Mouse (Mus musculus): Measurements from ENCODE around the gene Fam43a. TPM values are rescaled to one million over a fixed set of nuclear protein-coding genes. Genes with fewer than 3 reads are reported as not detected.

Fam43a gene
- total and polyA plus RNA-seq, 2 experiments from 2014 or later: 17.1 to 40.6 TPM

DNA sequence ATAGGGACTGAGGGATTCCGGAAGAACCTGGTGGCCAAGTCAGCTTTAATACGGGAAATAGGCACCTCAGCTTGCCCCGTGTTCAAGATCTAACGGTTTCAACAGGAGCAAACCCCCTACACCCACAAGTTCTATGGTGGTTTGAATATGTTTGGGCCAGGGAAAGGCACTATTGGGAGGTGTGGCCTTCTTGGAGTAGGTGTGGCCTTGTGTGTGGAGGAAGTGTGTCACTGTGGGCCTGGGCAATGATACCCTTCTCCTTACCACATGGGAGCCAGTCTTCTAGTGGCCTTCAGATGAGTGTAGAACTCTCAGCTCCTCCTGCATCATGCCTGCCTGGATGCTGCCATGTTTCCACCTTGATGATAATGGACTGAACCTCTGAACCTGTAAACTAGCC lies 45.5 kb downstream of the Fam43a start:
- Histone ChIP-seq H3K4me1 (ENCODE audit: control insufficient read depth, insufficient read depth) (no peaks in the 10 kb centered on the region), H3K9me3 (replicated peaks; ENCODE audit: control insufficient read depth, low read length) (peaks cover 10% of the 10 kb centered on the region; the same call in 1 of the 2 replicates), H3K27me3 (ENCODE audit: control insufficient read depth, insufficient read depth, low read length) (no peaks in the 10 kb centered on the region), H3K4me3 (ENCODE audit: low read depth, low read length) (no peak overlapping the region), H3K36me3 (replicated peaks; ENCODE audit: control insufficient read depth, insufficient read depth, low read length) (no peaks in the 10 kb centered on the region), H3K4me2 (ENCODE audit: low read depth, low read length) (no peak overlapping the region), H3K9ac (replicated peaks; ENCODE audit: low read depth, low read length) (no peak overlapping the region), H3K27ac (ENCODE audit: low read depth) (no peak overlapping the region)
- ATAC-seq (ENCODE audit: insufficient read depth, low read depth) (no peak), DNase-seq (ENCODE audit: low spot score) (no peak)
- TF ChIP-seq EP300 (IDR thresholded peaks at IDR 0.05; ENCODE audit: low read depth): no peak
- 93% methylated on average over 4 of the region's 4 CpGs for WGBS

DNA sequence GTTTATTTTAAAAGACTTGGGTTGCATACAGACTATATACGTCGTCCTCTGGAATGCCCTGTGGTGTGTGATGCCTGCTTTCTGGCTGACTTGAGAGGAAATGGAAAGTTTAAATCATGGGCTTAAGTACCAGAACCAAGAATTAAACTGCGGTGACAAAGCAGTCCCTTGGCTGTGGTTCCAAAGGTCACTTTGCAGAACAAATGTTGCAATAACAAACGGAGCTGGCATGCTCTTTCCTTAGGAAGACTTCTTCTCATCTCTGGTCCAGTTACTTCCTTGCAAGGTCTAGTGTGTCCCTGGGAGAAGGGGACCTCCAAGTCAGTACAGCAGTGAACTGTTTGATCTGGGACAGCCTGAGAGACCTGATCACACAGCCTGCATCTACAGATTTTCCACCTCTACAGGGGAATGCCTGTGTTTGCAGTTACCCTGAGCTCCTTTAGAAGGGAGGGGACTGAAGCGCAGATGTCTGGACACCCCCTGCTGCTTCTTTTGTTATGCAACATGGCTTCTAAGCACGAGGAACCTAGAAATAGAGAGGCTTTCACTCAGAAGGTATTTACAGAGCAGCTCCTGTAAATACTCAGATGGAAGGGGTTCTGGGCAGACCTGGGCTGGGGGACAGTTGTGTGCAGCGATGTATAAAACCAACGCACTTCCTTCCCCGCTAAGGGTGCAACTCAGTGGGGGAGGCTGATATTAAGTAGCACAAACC lies 46.5 kb downstream of the Fam43a start:
- TF ChIP-seq EP300 (IDR thresholded peaks at IDR 0.05; ENCODE audit: low read depth): no peak
- TF ChIP-seq CTCF (IDR thresholded peaks at IDR 0.05; ENCODE audit: low read depth): no peak

GRCm38 (mm10) chr16:30646856-30647255 lies 47.3 kb downstream of the Fam43a start:
- Histone ChIP-seq H3K27me3 (ENCODE audit: control insufficient read depth, insufficient read depth, low read length) (no peaks in the 10 kb centered on the region), H3K4me1 (ENCODE audit: control insufficient read depth, insufficient read depth) (no peaks in the 10 kb centered on the region), H3K36me3 (replicated peaks; ENCODE audit: control insufficient read depth, insufficient read depth, low read length) (no peaks in the 10 kb centered on the region), H3K4me3 (ENCODE audit: low read depth, low read length) (no peak overlapping the region), H3K9me3 (replicated peaks; ENCODE audit: control insufficient read depth, low read length) (peaks cover 10% of the 10 kb centered on the region; the same call in 1 of the 2 replicates), H3K4me2 (ENCODE audit: low read depth, low read length) (no peak overlapping the region), H3K9ac (replicated peaks; ENCODE audit: low read depth, low read length) (no peak overlapping the region), H3K27ac (ENCODE audit: low read depth) (no peak overlapping the region)
- ATAC-seq (ENCODE audit: insufficient read depth, low read depth) (no peak), DNase-seq (ENCODE audit: low spot score) (no peak)
- 79% methylated on average over 3 of the region's 3 CpGs for whole genome bisulfite sequencing
- no peak for TF ChIP-seq EP300 (IDR thresholded peaks at IDR 0.05; ENCODE audit: low read depth)

More for the DNA sequence above, 46.5 kb downstream of the Fam43a start:
- DNase-seq (ENCODE audit: low spot score) (no peak), ATAC-seq (ENCODE audit: insufficient read depth, low read depth) (no peak)
- WGBS: 49% methylated on average over 9 of the region's 9 CpGs
- H3K4me2 ChIP-seq (ENCODE audit: low read depth, low read length): no peak overlapping the region
- no peaks in the 10 kb centered on the region for H3K27me3 ChIP-seq (ENCODE audit: control insufficient read depth, insufficient read depth, low read length)
- no peaks in the 10 kb centered on the region for H3K36me3 ChIP-seq (replicated peaks; ENCODE audit: control insufficient read depth, insufficient read depth, low read length)
- H3K9ac ChIP-seq (replicated peaks; ENCODE audit: low read depth, low read length): no peak overlapping the region
- H3K4me1 ChIP-seq (ENCODE audit: control insufficient read depth, insufficient read depth): no peaks in the 10 kb centered on the region
- no peak overlapping the region for H3K4me3 ChIP-seq (ENCODE audit: low read depth, low read length)
- H3K27ac ChIP-seq (ENCODE audit: low read depth): no peak overlapping the region
- peaks cover 10% of the 10 kb centered on the region; the same call in 1 of the 2 replicates for H3K9me3 ChIP-seq (replicated peaks; ENCODE audit: control insufficient read depth, low read length)

- TF ChIP-seq CTCF (IDR thresholded peaks at IDR 0.05; ENCODE audit: low read depth) (no peak), EP300 (IDR thresholded peaks at IDR 0.05; ENCODE audit: low read depth) (no peak)
- Histone ChIP-seq H3K27me3 (ENCODE audit: control insufficient read depth, insufficient read depth, low read length) (no peaks in the 10 kb centered on the region), H3K9me3 (replicated peaks; ENCODE audit: control insufficient read depth, low read length) (peaks cover 7% of the 10 kb centered on the region; the same call in 1 of the 2 replicates), H3K4me1 (ENCODE audit: control insufficient read depth, insufficient read depth) (no peaks in the 10 kb centered on the region), H3K4me3 (ENCODE audit: low read depth, low read length) (no peak overlapping the region), H3K27ac (ENCODE audit: low read depth) (no peak overlapping the region), H3K9ac (replicated peaks; ENCODE audit: low read depth, low read length) (no peak overlapping the region), H3K36me3 (replicated peaks; ENCODE audit: control insufficient read depth, insufficient read depth, low read length) (no peaks in the 10 kb centered on the region), H3K4me2 (ENCODE audit: low read depth, low read length) (no peak overlapping the region)
- WGBS: 73% methylated on average over 1 of the region's 1 CpGs
- ATAC-seq (ENCODE audit: insufficient read depth, low read depth) (no peak), DNase-seq (ENCODE audit: low spot score) (no peak)
These were observed 51.8 kb downstream of the Fam43a start for GRCm38 (mm10) chr16:30651292-30651691.

Other genes with a start within 250 kb of the Fam43a start
- gene Atp13a3, start 193.7 kb upstream of the Fam43a start, total RNA-seq (2014; rRNA removed; ENCODE audit: low replicate concordance): 27.1 and 34.4 TPM in 2 replicates
- 3.9 and 4.5 TPM in 2 replicates for gene Atp13a3, start 193.7 kb upstream of the Fam43a start, polyA plus RNA-seq (2015; fragmentation: Nextera tagmentation; extraction: Ambion mirVana)
- gene Tmem44, start 48.9 kb upstream of the Fam43a start, total RNA-seq (2014; rRNA removed; ENCODE audit: low replicate concordance): 31.1 and 33.5 TPM in 2 replicates
- gene Tmem44, start 48.9 kb upstream of the Fam43a start, polyA plus RNA-seq (2015; fragmentation: Nextera tagmentation; extraction: Ambion mirVana): 11.8 and 14.6 TPM in 2 replicates
- 11.6 and 15.8 TPM in 2 replicates for gene Lsg1, start 12.1 kb upstream of the Fam43a start, total RNA-seq (2014; rRNA removed; ENCODE audit: low replicate concordance)
- gene Lsg1, start 12.1 kb upstream of the Fam43a start, polyA plus RNA-seq (2015; fragmentation: Nextera tagmentation; extraction: Ambion mirVana): 29.9 and 32.8 TPM in 2 replicates